Mouse (Mus musculus) limb, embryonic 10.5 days (tissue): ENCODE data around the gene Foxp1. TPM values are rescaled to one million over a fixed set of nuclear protein-coding genes. Genes with fewer than 3 reads are reported as not detected.
A peak's percentile ranks its signal among the peaks of the same experiment; 100 is the strongest.

ENCODE experiments used
- DNase-seq: peaks from one replicate; pipeline ENCODE4 v3.0.0-alpha.2; 2017; ENCODE audit warnings: low spot score
- H3K27ac ChIP-seq: fragments of 300-500 bp; sonication (generic); 2 replicates; pipeline ENCODE4 v1.5.1; 2016; ENCODE audit warnings: mild to moderate bottlenecking
- H3K27me3 ChIP-seq: fragments of 300-500 bp; sonication (generic); 2 replicates; pipeline ENCODE4 v1.6.1; 2016; ENCODE audit warnings: low read depth, mild to moderate bottlenecking; ENCODE audit not compliant: poor library complexity, severe bottlenecking
- H3K36me3 ChIP-seq: fragments of 300-500 bp; sonication (generic); 2 replicates; pipeline ENCODE4 v1.6.1; 2016; ENCODE audit warnings: mild to moderate bottlenecking, moderate library complexity
- H3K4me1 ChIP-seq: fragments of 300-500 bp; sonication (generic); 2 replicates; pipeline ENCODE4 v1.6.1; 2016
- H3K4me3 ChIP-seq: fragments of 300-500 bp; sonication (generic); 2 replicates; pipeline ENCODE4 v1.5.1; 2016; ENCODE audit warnings: mild to moderate bottlenecking, moderate library complexity
- H3K9me3 ChIP-seq: fragments of 300-500 bp; sonication (generic); replicated peaks from 2 replicates; pipeline ENCODE4 v1.6.1; 2016; ENCODE audit warnings: mild to moderate bottlenecking
- WGBS: fragments of 180-500 bp; shearing (Covaris S2); methylation state at CpG from one replicate; pipeline ENCODE4 v1.1.7; 2016; 5-methylcytosine and 5-hydroxymethylcytosine counted together
- polyA plus RNA-seq: library from polyadenylated mRNA; unstranded; fragments of >200 nt; fragmentation: Nextera tagmentation; extraction: Ambion mirVana; gene quantifications from 2 replicates; pipeline ENCODE4 v1.2.1, GENCODE M21; 2016

Foxp1 gene
- polyA plus RNA-seq, 1 experiment from 2014 or later: 47.3 TPM

GRCm38 (mm10) chr6:98948153-98949141, 574.1 kb downstream of the Foxp1 start:
- 84% methylated on average over 21 of the region's 21 CpGs for WGBS

GRCm38 (mm10) chr6:98947486-98948152, 574.9 kb downstream of the Foxp1 start:
- Histone ChIP-seq H3K27me3 (no peaks in the 10 kb centered on the region), H3K4me3 (no peak overlapping the region), H3K4me1 (peaks cover 46% of the 10 kb centered on the region), H3K9me3 (no peaks in the 10 kb centered on the region), H3K27ac (0 out of 2 replicates have a peak overlapping the region, but pooled peaks have one; percentile 27), H3K36me3 (no peaks in the 10 kb centered on the region)
- no peak for DNase-seq
- 69% methylated on average over 11 of the region's 11 CpGs for WGBS

More at GRCm38 (mm10) chr6:98948153-98949141, 574.1 kb downstream of the Foxp1 start:
- Histone ChIP-seq H3K36me3 (peaks cover 3% of the 10 kb centered on the region; the same call in 1 of the 2 replicates), H3K4me1 (peaks cover 46% of the 10 kb centered on the region), H3K27ac (peak overlapping the region; percentile 6; the same call in 1 of the 2 replicates), H3K4me3 (no peak overlapping the region), H3K27me3 (no peaks in the 10 kb centered on the region), H3K9me3 (no peaks in the 10 kb centered on the region)
- no peak for DNase-seq

- H3K36me3 ChIP-seq: no peaks in the 10 kb centered on the region
- H3K9me3 ChIP-seq: no peaks in the 10 kb centered on the region
- H3K4me1 ChIP-seq: peaks cover 46% of the 10 kb centered on the region
- no peak overlapping the region for H3K27ac ChIP-seq
- DNase-seq: no peak
- H3K27me3 ChIP-seq: no peaks in the 10 kb centered on the region
- no peak overlapping the region for H3K4me3 ChIP-seq
- WGBS: 95% methylated on average over 4 of the region's 4 CpGs
These were observed 575.8 kb downstream of the Foxp1 start for GRCm38 (mm10) chr6:98946731-98947130.

GRCm38 (mm10) chr6:98945496-98946412, 576.8 kb downstream of the Foxp1 start:
- WGBS: 89% methylated on average over 21 of the region's 21 CpGs
- H3K36me3 ChIP-seq: peaks cover 6% of the 10 kb centered on the region
- peaks cover 42% of the 10 kb centered on the region for H3K4me1 ChIP-seq
- no peak overlapping the region for H3K4me3 ChIP-seq
- no peaks in the 10 kb centered on the region for H3K27me3 ChIP-seq
- DNase-seq: no peak
- H3K9me3 ChIP-seq: no peaks in the 10 kb centered on the region
- no peak overlapping the region for H3K27ac ChIP-seq

GRCm38 (mm10) chr6:98938348-98938747, 584.2 kb downstream of the Foxp1 start:
- no peak for DNase-seq
- WGBS: 93% methylated on average over 8 of the region's 8 CpGs
- no peak overlapping the region for H3K4me3 ChIP-seq
- no peaks in the 10 kb centered on the region for H3K9me3 ChIP-seq
- H3K27me3 ChIP-seq: peaks cover 14% of the 10 kb centered on the region; the same call in 1 of the 2 replicates
- H3K27ac ChIP-seq: no peak overlapping the region
- H3K36me3 ChIP-seq: peaks cover 20% of the 10 kb centered on the region
- peaks cover 12% of the 10 kb centered on the region for H3K4me1 ChIP-seq

- H3K27ac ChIP-seq: no peak overlapping the region
- 91% methylated on average over 11 of the region's 11 CpGs for WGBS
- no peak for DNase-seq
- H3K36me3 ChIP-seq: peaks cover 20% of the 10 kb centered on the region
- no peak overlapping the region for H3K4me3 ChIP-seq
- H3K4me1 ChIP-seq: peaks cover 17% of the 10 kb centered on the region
- H3K9me3 ChIP-seq: no peaks in the 10 kb centered on the region
- H3K27me3 ChIP-seq: peaks cover 14% of the 10 kb centered on the region; the same call in 1 of the 2 replicates
These were observed 585.0 kb downstream of the Foxp1 start for GRCm38 (mm10) chr6:98937513-98937912.

GRCm38 (mm10) chr6:98936377-98936776, 586.1 kb downstream of the Foxp1 start:
- peak; percentile 22 for DNase-seq
- H3K4me3 ChIP-seq: no peak overlapping the region
- peaks cover 17% of the 10 kb centered on the region for H3K4me1 ChIP-seq
- no peaks in the 10 kb centered on the region for H3K9me3 ChIP-seq
- H3K27me3 ChIP-seq: peaks cover 14% of the 10 kb centered on the region; the same call in 1 of the 2 replicates
- peaks cover 20% of the 10 kb centered on the region for H3K36me3 ChIP-seq
- WGBS: 78% methylated on average over 3 of the region's 3 CpGs
- H3K27ac ChIP-seq: no peak overlapping the region

- Histone ChIP-seq H3K36me3 (peaks cover 16% of the 10 kb centered on the region), H3K4me1 (peaks cover 17% of the 10 kb centered on the region), H3K27me3 (peaks cover 14% of the 10 kb centered on the region; the same call in 1 of the 2 replicates), H3K4me3 (no peak overlapping the region), H3K9me3 (no peaks in the 10 kb centered on the region), H3K27ac (no peak overlapping the region)
- 96% methylated on average over 8 of the region's 8 CpGs for WGBS
- DNase-seq: peak; percentile 20
These were observed 587.4 kb downstream of the Foxp1 start for GRCm38 (mm10) chr6:98935169-98935568.

GRCm38 (mm10) chr6:98934381-98934780, 588.1 kb downstream of the Foxp1 start:
- 94% methylated on average over 10 of the region's 10 CpGs for WGBS
- peaks cover 24% of the 10 kb centered on the region for H3K36me3 ChIP-seq
- H3K27me3 ChIP-seq: peaks cover 14% of the 10 kb centered on the region; the same call in 1 of the 2 replicates
- peaks cover 17% of the 10 kb centered on the region for H3K4me1 ChIP-seq
- no peaks in the 10 kb centered on the region for H3K9me3 ChIP-seq
- no peak overlapping the region for H3K4me3 ChIP-seq
- no peak overlapping the region for H3K27ac ChIP-seq
- DNase-seq: peak; percentile 27

GRCm38 (mm10) chr6:98933135-98933724, 589.3 kb downstream of the Foxp1 start:
- Histone ChIP-seq H3K9me3 (no peaks in the 10 kb centered on the region), H3K27ac (no peak overlapping the region), H3K4me3 (no peak overlapping the region), H3K4me1 (peaks cover 17% of the 10 kb centered on the region), H3K36me3 (peaks cover 27% of the 10 kb centered on the region), H3K27me3 (peaks cover 14% of the 10 kb centered on the region; the same call in 1 of the 2 replicates)
- WGBS: 78% methylated on average over 18 of the region's 18 CpGs
- peak; percentile 37 for DNase-seq

GRCm38 (mm10) chr6:98931881-98932540, 590.5 kb downstream of the Foxp1 start:
- H3K9me3 ChIP-seq: no peaks in the 10 kb centered on the region
- no peak overlapping the region for H3K27ac ChIP-seq
- 84% methylated on average over 8 of the region's 8 CpGs for WGBS
- peaks cover 28% of the 10 kb centered on the region for H3K36me3 ChIP-seq
- peaks cover 14% of the 10 kb centered on the region; the same call in 1 of the 2 replicates for H3K27me3 ChIP-seq
- H3K4me3 ChIP-seq: no peak overlapping the region
- H3K4me1 ChIP-seq: peaks cover 17% of the 10 kb centered on the region
- peak; percentile 22 for DNase-seq
